Mouse (Mus musculus) liver, embryonic 11.5 days (tissue): ENCODE results near the gene Gm10972. TPM values are rescaled to one million over a fixed set of nuclear protein-coding genes. Genes with fewer than 3 reads are reported as not detected.
A peak's percentile ranks its signal among the peaks of the same experiment; 100 is the strongest.
"Not testable (repeated sequence)": the region's sequence is repeated elsewhere in the genome, so short reads cannot be mapped to it uniquely, and the experiment has no call there.

Experiments used
- ATAC-seq: fragments of 200-750 bp; cut with Nextera tagmentation; replicated peaks from 2 replicates; pipeline ENCODE4 v1.8.0; 2017; ENCODE audit warnings: moderate number of reproducible peaks, mild to moderate bottlenecking, moderate TSS enrichment, moderate library complexity; ENCODE audit not compliant: low FRiP score
- DNase-seq: peaks from one replicate; pipeline ENCODE4 v3.0.0-alpha.2; 2017; ENCODE audit warnings: low spot score
- H3K27ac ChIP-seq: fragments of 300-500 bp; sonication (generic); 2 replicates; pipeline ENCODE4 v1.5.1; 2014; ENCODE audit warnings: mild to moderate bottlenecking, low read depth, low read length, control low read depth
- H3K27me3 ChIP-seq: fragments of 300-500 bp; sonication (generic); replicated peaks from 2 replicates; pipeline ENCODE4 v1.6.1; 2014; ENCODE audit warnings: low read length, mixed read lengths; ENCODE audit not compliant: control insufficient read depth, insufficient read depth
- H3K36me3 ChIP-seq: fragments of 300-500 bp; sonication (generic); 2 replicates; pipeline ENCODE4 v1.6.1; 2014; ENCODE audit warnings: mild to moderate bottlenecking, low read length, moderate library complexity, mixed read lengths; ENCODE audit not compliant: control insufficient read depth, insufficient read depth
- H3K4me1 ChIP-seq: fragments of 300-500 bp; sonication (generic); replicated peaks from 2 replicates; pipeline ENCODE4 v1.6.1; 2014; ENCODE audit warnings: low read length, mixed read lengths; ENCODE audit not compliant: control insufficient read depth, insufficient read depth
- H3K4me2 ChIP-seq: fragments of 300-500 bp; sonication (generic); 2 replicates; pipeline ENCODE4 v1.6.1; 2014; ENCODE audit warnings: mild to moderate bottlenecking, control low read depth, moderate library complexity
- H3K4me3 ChIP-seq: fragments of 300-500 bp; sonication (generic); 2 replicates; pipeline ENCODE4 v1.5.1; 2014; ENCODE audit warnings: low read depth, low read length, control low read depth
- H3K9ac ChIP-seq: fragments of 300-500 bp; sonication (generic); 2 replicates; pipeline ENCODE4 v1.6.1; 2014; ENCODE audit warnings: low read depth, low read length, control low read depth
- H3K9me3 ChIP-seq: fragments of 300-500 bp; sonication (generic); 2 replicates; pipeline ENCODE4 v1.6.1; 2016; ENCODE audit warnings: low read length, inconsistent platforms, mixed read lengths; ENCODE audit not compliant: control insufficient read depth
- WGBS: fragments of 180-500 bp; shearing (Covaris S2); extraction: QIAGEN DNeasy Blood & Tissue Kit; methylation state at CpG from one replicate; pipeline ENCODE4 v1.1.7; 2014; 5-methylcytosine and 5-hydroxymethylcytosine counted together
- polyA plus RNA-seq: library from polyadenylated mRNA; unstranded; fragments of >200 nt; fragmentation: Nextera tagmentation; extraction: Ambion mirVana; gene quantifications from 2 replicates; pipeline ENCODE4 v1.2.1, GENCODE M21; 2014

Gene Gm10972
- not detected in 2 replicates for polyA plus RNA-seq

DNA sequence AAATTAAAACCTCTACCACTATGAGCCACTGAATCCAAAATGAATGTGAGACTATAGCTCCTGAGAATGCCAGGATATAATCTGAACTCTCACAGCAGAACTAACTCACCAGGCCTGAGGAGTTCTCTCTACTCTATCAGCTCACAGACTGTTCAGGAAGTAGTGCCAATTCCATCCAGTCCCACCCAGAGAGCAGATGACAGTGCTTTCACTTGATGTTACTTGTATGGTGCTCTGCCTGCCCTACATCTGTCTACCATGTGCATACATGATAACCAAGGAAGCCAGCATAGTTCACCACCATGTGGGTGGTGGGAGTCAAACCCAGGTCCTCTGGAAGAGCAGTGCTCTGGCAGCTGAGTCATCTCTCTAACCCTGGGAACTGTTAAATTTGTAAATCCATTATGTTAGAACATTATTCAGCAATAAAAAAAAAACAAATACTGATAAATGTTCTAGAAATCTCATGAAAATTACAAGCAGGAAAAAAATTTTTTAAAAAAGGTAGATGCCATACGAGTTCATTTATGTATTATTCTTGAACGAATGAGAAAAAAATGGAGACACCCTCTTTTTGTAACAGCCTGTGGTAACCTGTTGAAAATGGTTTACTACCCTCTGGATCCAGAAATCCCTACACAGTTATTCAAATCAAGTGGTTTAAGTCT, at the start of gene Gm10972:
Gene Gm10972, plus strand, starts transcription at position 618 of the 668 bp plus-strand sequence.
- not testable (repeated sequence) for H3K4me1 ChIP-seq, DNase-seq, H3K27ac ChIP-seq, H3K4me3 ChIP-seq, H3K36me3 ChIP-seq, H3K4me2 ChIP-seq, H3K27me3 ChIP-seq, H3K9me3 ChIP-seq, H3K9ac ChIP-seq
- ATAC-seq, result peak; percentile 58
- 73% methylated on average over 2 of the region's 2 CpGs for WGBS

DNA sequence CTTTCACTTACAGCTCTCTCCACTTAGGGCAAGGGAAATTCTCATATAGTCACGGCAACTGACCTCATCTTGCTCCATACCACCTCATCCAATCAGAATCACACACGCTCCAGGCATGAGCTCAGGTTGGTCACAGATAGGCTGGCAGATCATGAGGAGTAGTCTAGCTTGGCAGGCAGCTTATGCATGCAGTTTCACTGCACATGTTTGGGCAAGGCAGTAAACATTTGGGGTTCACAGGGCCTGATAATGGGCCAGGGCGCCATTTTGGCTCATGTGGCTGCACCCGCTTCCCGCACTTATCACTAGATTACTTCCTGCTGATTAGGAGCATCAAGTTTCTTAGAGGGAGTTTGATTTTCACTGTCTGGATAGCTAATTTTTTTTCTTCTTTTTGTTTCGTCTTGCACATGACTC, 47.0 kb upstream of the Gm10972 start:
- ATAC-seq (no peak), DNase-seq (no peak)
- no peak overlapping the region for H3K9ac ChIP-seq
- H3K36me3 ChIP-seq, result no peaks in the 10 kb centered on the region
- no peaks in the 10 kb centered on the region for H3K27me3 ChIP-seq
- H3K4me3 ChIP-seq, result no peak overlapping the region
- WGBS, result 82% methylated on average over 6 of the region's 6 CpGs
- no peaks in the 10 kb centered on the region for H3K9me3 ChIP-seq
- H3K4me2 ChIP-seq, result no peak overlapping the region
- no peak overlapping the region for H3K27ac ChIP-seq
- H3K4me1 ChIP-seq, result 0 out of 2 replicates have a peak, but pooled peaks cover 6% of the 10 kb centered on the region

DNA sequence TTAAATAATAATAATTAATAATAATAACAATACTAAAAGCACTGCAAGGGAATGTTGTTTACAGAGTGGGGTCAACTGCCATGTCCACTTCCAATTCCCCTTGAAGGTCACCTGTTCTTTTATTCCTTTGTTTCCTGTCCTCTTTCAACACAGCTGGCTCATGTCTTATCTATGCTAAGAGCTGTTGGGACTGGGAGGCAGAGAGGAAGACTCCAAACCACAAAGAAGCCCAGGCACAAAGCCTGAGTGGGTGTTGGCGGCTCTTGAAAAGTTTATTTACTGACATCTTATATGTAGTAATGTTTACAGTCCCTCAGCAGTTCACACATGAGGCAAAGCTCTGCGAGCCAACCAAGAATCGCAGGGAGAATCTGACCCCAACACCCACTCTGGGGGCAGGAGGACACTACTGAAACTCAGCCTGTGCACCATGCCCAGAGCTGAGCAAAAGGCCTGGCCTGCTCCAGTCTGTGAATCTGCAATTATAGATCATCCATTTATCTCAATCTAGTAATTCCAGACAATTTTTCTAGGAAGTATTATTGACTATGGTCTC, 45.6 kb upstream of the Gm10972 start:
- H3K4me2 ChIP-seq, result no peak overlapping the region
- ATAC-seq (no peak), DNase-seq (no peak)

DNA sequence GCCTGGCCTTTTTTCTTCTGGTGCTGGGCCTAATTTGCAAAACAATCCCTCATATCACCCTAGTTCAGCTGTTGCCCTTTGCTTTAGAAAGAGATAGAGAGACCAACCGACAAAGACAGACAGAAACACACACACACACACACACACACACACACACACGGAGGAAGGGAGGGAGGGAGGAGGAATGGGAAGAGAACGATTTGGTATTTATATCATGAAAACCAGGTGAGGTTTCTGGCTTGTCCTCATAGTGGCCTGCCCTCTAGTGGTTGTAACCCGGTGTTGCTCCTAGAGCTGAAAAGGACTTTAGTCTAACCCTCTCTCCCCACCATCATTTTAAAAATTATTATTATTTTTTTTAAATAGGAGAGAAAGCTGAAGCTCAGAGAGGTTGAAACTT, 41.0 kb upstream of the Gm10972 start:
- Histone ChIP-seq H3K9ac (no peak overlapping the region), H3K4me3 (no peak overlapping the region), H3K27ac (no peak overlapping the region), H3K36me3 (no peaks in the 10 kb centered on the region), H3K9me3 (no peaks in the 10 kb centered on the region), H3K27me3 (no peaks in the 10 kb centered on the region), H3K4me2 (no peak overlapping the region), H3K4me1 (0 out of 2 replicates have a peak, but pooled peaks cover 6% of the 10 kb centered on the region)
- WGBS, result 6% methylated on average over 4 of the region's 4 CpGs
- no peak for DNase-seq
- ATAC-seq, result no peak

More for the DNA sequence above, 45.6 kb upstream of the Gm10972 start:
- Histone ChIP-seq H3K36me3 (no peaks in the 10 kb centered on the region), H3K9ac (no peak overlapping the region), H3K27ac (no peak overlapping the region), H3K4me3 (no peak overlapping the region), H3K9me3 (no peaks in the 10 kb centered on the region), H3K27me3 (no peaks in the 10 kb centered on the region), H3K4me1 (0 out of 2 replicates have a peak, but pooled peaks cover 6% of the 10 kb centered on the region)
- 41% methylated on average over 3 of the region's 3 CpGs for WGBS

DNA sequence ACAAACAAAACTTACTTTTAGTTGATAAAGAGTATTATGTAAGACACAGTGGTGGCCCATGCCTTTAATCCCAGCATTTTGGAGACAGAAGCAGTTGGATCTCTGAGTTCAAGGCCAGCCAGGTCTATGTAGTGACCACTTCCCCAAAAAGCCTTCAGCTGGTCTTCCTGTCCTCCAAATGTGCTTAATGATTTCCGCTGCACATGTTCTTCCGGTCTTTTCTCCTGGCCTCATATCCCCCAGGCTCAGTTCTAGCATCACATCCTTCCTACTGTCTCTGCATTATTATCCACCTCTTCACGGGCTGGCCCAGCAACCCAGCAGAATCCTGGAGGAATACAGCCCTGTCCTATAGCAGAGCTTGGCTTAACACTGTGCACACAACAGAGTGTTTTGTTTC, 33.3 kb upstream of the Gm10972 start:
- H3K27me3 ChIP-seq, result no peaks in the 10 kb centered on the region
- 58% methylated on average over 3 of the region's 3 CpGs for WGBS
- no peaks in the 10 kb centered on the region for H3K36me3 ChIP-seq

DNA sequence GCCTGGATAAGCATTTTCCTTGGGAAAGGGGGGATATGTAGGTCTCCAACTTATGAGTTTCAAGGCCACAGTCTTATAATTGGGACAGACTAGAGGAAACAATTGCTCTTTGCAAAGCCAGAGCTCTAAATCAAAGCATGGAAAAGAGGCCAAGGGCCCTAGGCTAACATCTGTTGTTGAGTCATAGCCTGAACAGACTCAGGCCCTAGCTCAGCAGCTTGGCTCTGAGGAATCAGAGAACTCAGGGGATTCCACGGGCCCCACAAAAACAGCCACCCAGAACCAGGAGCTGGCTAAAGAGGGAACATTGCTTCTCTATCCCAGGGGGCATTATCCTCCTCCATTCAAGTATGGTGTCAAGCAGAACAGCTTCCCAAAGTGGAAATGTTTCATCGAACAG, 32.3 kb upstream of the Gm10972 start:
- Histone ChIP-seq H3K36me3 (no peaks in the 10 kb centered on the region), H3K4me1 (peaks cover 7% of the 10 kb centered on the region), H3K9ac (no peak overlapping the region), H3K4me2 (no peak overlapping the region), H3K27me3 (no peaks in the 10 kb centered on the region), H3K4me3 (no peak overlapping the region), H3K9me3 (no peaks in the 10 kb centered on the region), H3K27ac (no peak overlapping the region)
- WGBS, result 91% methylated on average over 2 of the region's 2 CpGs
- ATAC-seq (no peak), DNase-seq (no peak)

More for the DNA sequence above, 33.3 kb upstream of the Gm10972 start:
- Histone ChIP-seq H3K4me2 (no peak overlapping the region), H3K4me1 (peaks cover 7% of the 10 kb centered on the region), H3K9ac (no peak overlapping the region), H3K4me3 (no peak overlapping the region), H3K9me3 (no peaks in the 10 kb centered on the region), H3K27ac (no peak overlapping the region)
- DNase-seq (no peak), ATAC-seq (no peak)

DNA sequence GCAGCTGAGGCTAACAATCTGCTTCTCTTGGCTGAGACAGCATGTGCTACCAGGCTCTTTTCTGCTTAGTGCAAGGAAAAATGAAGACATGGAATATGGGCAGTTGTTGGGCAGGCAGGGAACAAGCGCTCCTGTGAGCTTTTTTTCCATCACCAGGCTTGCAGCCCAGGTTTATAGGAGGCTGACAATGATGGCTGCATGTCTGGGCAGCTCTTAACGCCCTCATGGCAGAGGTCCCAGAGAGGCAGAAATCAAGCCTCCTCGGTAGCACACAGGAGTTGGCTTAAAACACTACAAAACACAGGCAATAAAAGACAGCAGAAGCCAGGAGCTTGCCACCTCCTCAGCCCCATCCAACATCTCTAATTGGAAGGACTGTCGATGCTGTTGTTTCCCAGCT, 31.6 kb upstream of the Gm10972 start:
- Histone ChIP-seq H3K36me3 (no peaks in the 10 kb centered on the region), H3K4me1 (peaks cover 7% of the 10 kb centered on the region), H3K4me3 (no peak overlapping the region), H3K27ac (no peak overlapping the region), H3K9me3 (no peaks in the 10 kb centered on the region), H3K4me2 (no peak overlapping the region), H3K27me3 (no peaks in the 10 kb centered on the region), H3K9ac (no peak overlapping the region)
- WGBS, result 60% methylated on average over 4 of the region's 4 CpGs
- DNase-seq (no peak), ATAC-seq (no peak)

DNA sequence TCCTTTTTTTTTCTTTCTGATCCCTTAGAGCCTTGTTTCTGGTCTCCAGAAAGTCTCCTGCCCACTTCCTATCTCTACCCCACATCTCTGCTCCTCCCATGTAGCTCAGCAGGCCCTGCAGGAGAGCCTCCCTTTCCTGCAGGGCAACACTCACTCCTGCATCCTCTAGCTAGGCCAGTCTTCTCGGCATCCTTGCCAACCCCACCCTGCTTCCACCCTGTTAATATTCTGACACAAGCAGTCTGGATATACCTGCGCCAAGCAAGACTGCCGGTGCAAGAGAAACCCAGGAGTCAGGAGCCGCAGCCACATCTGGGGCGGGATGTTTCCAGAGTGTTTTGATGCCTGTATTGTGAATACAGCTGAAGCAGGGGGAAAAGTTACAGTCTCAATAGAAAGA, 31.1 kb upstream of the Gm10972 start:
- DNase-seq (no peak), ATAC-seq (no peak)
- peaks cover 7% of the 10 kb centered on the region for H3K4me1 ChIP-seq
- 73% methylated on average over 5 of the region's 5 CpGs for WGBS
- no peak overlapping the region for H3K4me3 ChIP-seq
- no peaks in the 10 kb centered on the region for H3K27me3 ChIP-seq
- H3K27ac ChIP-seq, result no peak overlapping the region
- H3K36me3 ChIP-seq, result no peaks in the 10 kb centered on the region
- H3K9me3 ChIP-seq, result no peaks in the 10 kb centered on the region
- no peak overlapping the region for H3K4me2 ChIP-seq
- H3K9ac ChIP-seq, result no peak overlapping the region

DNA sequence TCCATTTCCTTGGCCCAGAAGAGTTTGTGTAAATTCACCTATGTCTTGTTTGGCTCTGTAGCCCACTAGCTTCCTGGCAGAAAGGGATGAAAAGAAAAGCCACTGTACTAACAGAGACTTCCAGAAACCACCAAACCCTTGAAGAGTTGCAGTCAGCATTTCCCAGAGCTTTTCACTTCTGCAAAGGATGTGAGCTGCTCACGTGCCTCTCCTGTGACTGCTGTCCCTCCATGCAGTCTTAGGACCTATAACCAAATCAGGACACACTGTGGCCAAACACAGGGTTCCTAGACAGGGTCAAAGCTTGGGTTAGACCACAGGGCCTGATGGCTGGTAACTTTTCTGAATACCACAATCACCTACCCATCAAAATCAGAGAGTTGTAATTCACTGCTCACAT, 30.6 kb upstream of the Gm10972 start:
- no peak for DNase-seq
- Histone ChIP-seq H3K27me3 (no peaks in the 10 kb centered on the region), H3K27ac (no peak overlapping the region), H3K36me3 (no peaks in the 10 kb centered on the region), H3K4me1 (peaks cover 7% of the 10 kb centered on the region), H3K9ac (no peak overlapping the region), H3K9me3 (no peaks in the 10 kb centered on the region), H3K4me3 (no peak overlapping the region), H3K4me2 (no peak overlapping the region)
- ATAC-seq, result no peak
- 69% methylated on average over 1 of the region's 1 CpGs for WGBS
